Mouse (Mus musculus) spleen, adult 2 months (tissue): ENCODE data around the gene Car3. TPM values are rescaled to one million over a fixed set of nuclear protein-coding genes. Genes with fewer than 3 reads are reported as not detected.

Experiments
- DNase-seq, 2 experiments: peaks; one replicate each; pipeline versions ENCODE4 v3.0.0 to v3.0.0-alpha.2; 2012 to 2021; ENCODE audit warnings: low spot score in 2 of 2, low read depth in 1 of 2
- H3K27ac ChIP-seq: fragments of 200-500 bp; 2 replicates; pipeline ENCODE4 v1.5.1; 2012; ENCODE audit warnings: low read length, inconsistent platforms; ENCODE audit not compliant: insufficient read depth
- H3K27me3 ChIP-seq: fragments of 200-500 bp; 2 replicates; pipeline ENCODE4 v1.6.1; 2012; ENCODE audit warnings: mild to moderate bottlenecking, moderate library complexity, low read length, inconsistent platforms; ENCODE audit not compliant: control insufficient read depth, insufficient read depth
- H3K36me3 ChIP-seq: fragments of 200-500 bp; 2 replicates; pipeline ENCODE4 v1.6.1; 2012; ENCODE audit warnings: mild to moderate bottlenecking, low read length, inconsistent platforms; ENCODE audit not compliant: control insufficient read depth, insufficient read depth
- H3K4me1 ChIP-seq: fragments of 200-500 bp; 2 replicates; pipeline ENCODE4 v1.6.1; 2011; ENCODE audit warnings: inconsistent platforms; ENCODE audit not compliant: control insufficient read depth, insufficient read depth, insufficient read length
- H3K4me3 ChIP-seq: fragments of 200-500 bp; 2 replicates; pipeline ENCODE4 v1.5.1; 2011; ENCODE audit warnings: mild to moderate bottlenecking, inconsistent platforms; ENCODE audit not compliant: insufficient read depth, insufficient read length; ENCODE audit errors: extremely low read depth
- CTCF ChIP-seq: fragments of 200-500 bp; IDR thresholded peaks from 2 replicates; pipeline ENCODE4 v1.5.1; 2011; ENCODE audit warnings: mild to moderate bottlenecking, inconsistent platforms; ENCODE audit not compliant: insufficient read depth, insufficient read length, insufficient replicate concordance; ENCODE audit errors: extremely low read depth
- POLR2A ChIP-seq: fragments of 200-500 bp; IDR thresholded peaks from 2 replicates; pipeline ENCODE4 v1.6.1; 2011; ENCODE audit warnings: low read depth, low read length, inconsistent platforms
- WGBS: fragments of 180-500 bp; shearing (Covaris S2); methylation state at CpG from one replicate; pipeline ENCODE4 v1.1.7; 2018; 5-methylcytosine and 5-hydroxymethylcytosine counted together
- polyA plus RNA-seq: library from polyadenylated mRNA; depleted of rRNA; stranded (reverse); fragments of >200 nt; gene quantifications from 2 replicates; pipeline ENCODE4 v1.2.3, GENCODE M21; 2012

Gene Car3
- polyA plus RNA-seq, 1 experiment: 21.4 TPM

DNA sequence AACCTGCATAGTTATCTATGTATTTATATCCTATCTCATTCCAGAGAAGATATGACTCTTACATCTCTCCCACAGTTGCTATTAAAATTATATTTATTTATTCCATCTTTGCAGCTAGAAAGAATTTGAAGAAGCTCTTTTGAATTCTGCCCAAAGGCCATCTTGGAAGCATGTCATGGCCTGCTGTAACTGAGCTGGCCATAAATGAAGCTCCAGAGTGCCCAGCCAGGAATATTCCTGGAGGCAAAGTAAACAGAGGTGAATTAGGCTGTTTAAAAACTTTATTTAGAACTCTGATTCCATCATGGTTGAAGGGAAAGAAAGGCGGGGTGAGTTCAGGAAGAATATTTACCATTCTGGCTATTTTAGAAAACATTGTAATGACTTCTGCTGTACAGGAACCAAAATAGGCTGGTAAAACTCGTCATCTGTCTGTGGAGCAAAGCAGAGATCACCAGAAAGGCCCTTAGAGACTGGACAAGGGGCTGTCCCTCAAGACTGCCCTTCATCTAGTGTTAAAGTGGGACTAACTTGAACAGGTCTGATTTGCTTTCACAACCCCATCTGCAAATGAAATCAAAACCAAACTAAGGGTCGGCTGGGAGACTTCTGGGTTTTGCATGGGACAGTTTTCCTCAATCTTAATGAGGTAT, 23.7 kb upstream of the Car3 start:
- Histone ChIP-seq H3K4me3 (no peak overlapping the region), H3K27me3 (no peaks in the 10 kb centered on the region), H3K27ac (no peak overlapping the region), H3K36me3 (no peaks in the 10 kb centered on the region), H3K4me1 (no peaks in the 10 kb centered on the region)
- no peak for DNase-seq
- WGBS: 80% methylated on average over 3 of the region's 3 CpGs
- TF ChIP-seq CTCF: no peak
- TF ChIP-seq POLR2A: no peak

DNA sequence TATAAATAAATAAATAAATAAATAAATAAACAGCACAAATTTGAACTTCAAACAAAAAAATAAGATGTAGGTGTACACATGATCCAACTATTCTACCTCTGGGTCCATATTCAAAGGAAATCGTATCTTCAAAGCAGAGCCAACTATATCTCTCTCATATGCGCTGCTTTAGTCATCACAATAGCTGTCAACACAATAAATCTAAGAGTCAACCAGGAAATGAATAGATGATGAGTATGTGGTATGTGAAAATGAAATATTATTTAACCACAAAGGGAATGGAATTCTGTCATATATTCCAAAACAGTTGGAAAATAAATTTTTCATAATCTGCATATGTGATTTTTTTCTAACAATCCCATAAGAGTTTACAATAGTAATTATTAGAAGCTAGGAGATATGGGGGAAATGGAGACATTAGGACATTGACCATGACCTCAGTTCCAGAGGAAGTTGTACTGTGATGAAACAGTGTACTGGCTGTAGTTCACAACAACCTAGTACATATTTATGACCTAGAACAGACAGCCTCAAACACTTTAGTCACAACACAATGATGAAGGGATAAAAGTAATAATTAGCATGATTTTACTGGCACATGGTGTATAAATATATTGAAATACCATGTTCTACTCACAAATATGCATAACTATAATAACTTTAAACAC, 14.6 kb upstream of the Car3 start:
- 94% methylated on average over 2 of the region's 2 CpGs for WGBS
- H3K4me1 ChIP-seq: no peaks in the 10 kb centered on the region
- no peak for DNase-seq
- no peaks in the 10 kb centered on the region for H3K27me3 ChIP-seq
- H3K27ac ChIP-seq: no peak overlapping the region
- H3K4me3 ChIP-seq: no peak overlapping the region
- H3K36me3 ChIP-seq: no peaks in the 10 kb centered on the region
- TF ChIP-seq CTCF: no peak
- no peak for TF ChIP-seq POLR2A

DNA sequence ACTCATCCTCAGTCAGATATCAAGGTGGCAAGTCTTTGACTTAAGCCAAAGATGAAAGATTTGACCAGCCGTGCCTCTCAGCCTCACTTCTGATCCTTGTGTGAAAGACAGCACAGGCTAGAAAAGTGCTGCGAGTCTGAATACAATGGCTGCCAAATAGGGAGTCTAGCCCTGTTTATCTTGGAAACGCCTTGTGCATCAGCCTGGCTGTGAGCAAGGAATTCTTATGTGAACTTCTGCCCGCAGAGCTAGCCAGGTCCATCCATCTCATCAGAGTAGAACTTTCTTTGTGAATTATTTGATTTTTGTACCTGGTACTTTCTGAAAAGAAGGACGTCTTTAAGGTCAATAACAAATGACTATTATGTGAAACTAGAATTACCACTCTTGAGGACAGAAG, 9.3 kb upstream of the Car3 start:
- H3K4me1 ChIP-seq: no peaks in the 10 kb centered on the region
- H3K4me3 ChIP-seq: no peak overlapping the region
- H3K27me3 ChIP-seq: no peaks in the 10 kb centered on the region
- no peak for DNase-seq
- no peak overlapping the region for H3K27ac ChIP-seq
- no peaks in the 10 kb centered on the region for H3K36me3 ChIP-seq
- WGBS: 91% methylated on average over 5 of the region's 5 CpGs
- TF ChIP-seq POLR2A: no peak
- TF ChIP-seq CTCF: no peak

DNA sequence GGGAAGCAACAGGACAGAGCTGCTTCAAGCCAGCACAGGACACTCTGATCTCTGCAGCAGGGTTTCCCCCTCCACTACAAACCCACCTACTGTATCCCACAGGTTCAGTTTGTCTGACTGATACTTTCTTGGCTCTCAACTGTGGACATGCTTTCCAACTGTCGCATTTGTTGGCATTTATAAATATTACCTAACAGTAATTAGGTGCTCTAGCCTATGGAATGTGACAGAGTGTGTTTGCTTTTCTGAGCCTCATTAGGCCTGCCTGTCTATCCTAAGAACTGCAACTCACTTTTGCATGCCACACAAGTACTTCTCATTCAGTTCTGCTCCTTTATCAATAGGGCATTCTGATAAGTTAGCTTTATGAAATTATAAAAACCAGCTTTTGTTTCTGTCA, 8.9 kb upstream of the Car3 start:
- Histone ChIP-seq H3K4me1 (no peaks in the 10 kb centered on the region), H3K4me3 (no peak overlapping the region), H3K27ac (no peak overlapping the region), H3K27me3 (no peaks in the 10 kb centered on the region), H3K36me3 (no peaks in the 10 kb centered on the region)
- 91% methylated on average over 1 of the region's 1 CpGs for WGBS
- no peak for DNase-seq
- no peak for TF ChIP-seq POLR2A

DNA sequence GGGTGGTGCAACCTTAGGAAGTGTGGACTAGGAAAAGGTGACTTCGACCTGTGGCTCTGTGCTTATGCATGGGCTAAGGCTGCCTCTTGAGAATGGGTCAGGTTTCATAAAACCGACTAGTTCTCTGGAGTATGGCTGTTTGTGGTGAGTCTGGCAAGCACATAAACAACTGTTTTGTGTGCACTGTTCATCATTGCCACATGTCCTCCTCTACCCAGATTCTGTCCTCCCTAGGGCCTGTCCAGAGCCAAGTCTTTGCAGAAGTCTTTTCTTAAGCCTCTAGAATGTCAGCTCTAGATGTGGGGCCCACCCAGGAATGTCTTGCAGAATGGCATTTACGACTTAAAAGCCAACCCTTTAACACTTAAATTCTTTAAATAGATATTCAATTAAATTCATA, 5.4 kb upstream of the Car3 start:
- Histone ChIP-seq H3K27me3 (peaks cover 2% of the 10 kb centered on the region), H3K4me1 (peaks cover 3% of the 10 kb centered on the region; the same call in 1 of the 2 replicates), H3K36me3 (no peaks in the 10 kb centered on the region), H3K27ac (no peak overlapping the region), H3K4me3 (no peak overlapping the region)
- 88% methylated on average over 3 of the region's 3 CpGs for WGBS
- TF ChIP-seq CTCF: no peak
- no peak for TF ChIP-seq POLR2A
- no peak for DNase-seq

DNA sequence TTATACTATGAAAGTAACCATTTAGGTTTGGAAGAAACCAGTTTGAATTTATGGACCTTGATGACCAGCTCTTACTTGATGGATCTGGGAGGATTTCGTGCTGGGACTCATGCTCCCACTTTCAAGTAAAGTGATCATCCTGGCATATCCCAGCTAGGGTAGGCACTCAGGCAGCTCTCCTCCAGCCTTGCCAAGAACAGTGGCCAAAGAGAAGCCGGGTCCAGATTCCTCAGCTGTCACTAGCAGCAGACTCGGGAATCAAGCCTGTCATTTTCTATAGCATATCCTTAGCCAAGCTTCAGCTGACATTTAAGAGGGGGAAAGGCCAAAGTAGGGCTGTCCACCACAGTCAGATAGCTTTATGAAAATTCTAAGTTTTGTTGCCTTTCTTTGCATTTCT, 3.0 kb upstream of the Car3 start:
- H3K27me3 ChIP-seq: peaks cover 7% of the 10 kb centered on the region
- H3K4me3 ChIP-seq: no peak overlapping the region
- 87% methylated on average over 3 of the region's 3 CpGs for WGBS
- no peaks in the 10 kb centered on the region for H3K36me3 ChIP-seq
- no peak overlapping the region for H3K27ac ChIP-seq
- no peak for TF ChIP-seq CTCF
- TF ChIP-seq POLR2A: no peak
- H3K4me1 ChIP-seq: peaks cover 5% of the 10 kb centered on the region; the same call in 1 of the 2 replicates
- no peak for DNase-seq

DNA sequence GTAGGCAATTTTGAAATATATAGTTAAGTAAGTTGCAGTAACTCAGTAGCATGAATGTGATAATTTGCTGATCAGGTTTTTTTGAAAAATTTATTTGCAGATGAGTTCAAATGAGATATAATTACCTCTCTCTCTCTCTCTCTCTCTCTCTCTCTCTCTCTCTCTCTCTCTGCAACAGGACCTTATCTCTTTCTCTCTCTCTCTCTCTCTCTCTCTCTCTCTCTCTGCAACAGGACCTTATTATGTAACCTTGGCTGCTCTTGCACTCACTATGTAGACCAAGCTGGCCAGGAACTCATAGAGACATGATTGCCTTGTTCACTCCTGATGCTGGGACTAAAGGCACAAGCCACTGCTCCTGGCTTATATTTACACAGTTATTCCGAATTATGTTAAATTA, 2.1 kb upstream of the Car3 start:
- H3K4me1 ChIP-seq: peaks cover 5% of the 10 kb centered on the region; the same call in 1 of the 2 replicates
- TF ChIP-seq CTCF (no peak), POLR2A (no peak)
- DNase-seq: no peak
- WGBS: 84% methylated on average over 1 of the region's 1 CpGs
- H3K36me3 ChIP-seq: no peaks in the 10 kb centered on the region
- H3K27ac ChIP-seq: no peak overlapping the region
- no peak overlapping the region for H3K4me3 ChIP-seq
- H3K27me3 ChIP-seq: peaks cover 7% of the 10 kb centered on the region
